Mouse (Mus musculus) heart, adult 8-10 months (tissue): ENCODE data around the gene Ddrgk1. TPM values are rescaled to one million over a fixed set of nuclear protein-coding genes. Genes with fewer than 3 reads are reported as not detected.
"Not testable (repeated sequence)": the region's sequence is repeated elsewhere in the genome, so short reads cannot be mapped to it uniquely, and the experiment has no call there.

Experiments used
- DNase-seq: peaks from one replicate; pipeline ENCODE4 v3.0.0; 2022; ENCODE audit warnings: low spot score
- total RNA-seq, 4 experiments: library from RNA; stranded (reverse); gene quantifications; 2 replicates each; pipeline ENCODE4 v1.2.4; 2022

The Ddrgk1 gene
- total RNA-seq, 4 experiments from 2014 or later = 97.9 to 110 (median 105) TPM

DNA sequence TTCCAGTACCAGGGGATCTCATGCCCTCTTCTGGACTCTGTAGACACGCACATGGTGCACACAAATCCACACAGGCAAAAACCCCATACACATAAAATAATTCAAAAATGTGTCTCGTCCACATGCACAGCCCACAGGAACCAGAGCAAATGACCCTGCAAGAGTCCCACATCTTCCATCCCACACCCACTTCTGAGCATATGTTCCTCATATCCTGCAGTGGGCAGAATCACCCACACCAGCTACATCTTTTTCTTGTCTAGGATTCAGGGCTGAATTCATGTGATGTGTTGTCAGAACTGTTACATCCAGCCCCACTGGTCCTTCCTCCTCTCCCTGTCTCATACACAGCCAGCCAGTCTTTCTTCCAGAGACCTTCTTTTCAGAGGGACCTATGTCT is 11.2 kb downstream of the Ddrgk1 start:
- DNase-seq = no peak

DNA sequence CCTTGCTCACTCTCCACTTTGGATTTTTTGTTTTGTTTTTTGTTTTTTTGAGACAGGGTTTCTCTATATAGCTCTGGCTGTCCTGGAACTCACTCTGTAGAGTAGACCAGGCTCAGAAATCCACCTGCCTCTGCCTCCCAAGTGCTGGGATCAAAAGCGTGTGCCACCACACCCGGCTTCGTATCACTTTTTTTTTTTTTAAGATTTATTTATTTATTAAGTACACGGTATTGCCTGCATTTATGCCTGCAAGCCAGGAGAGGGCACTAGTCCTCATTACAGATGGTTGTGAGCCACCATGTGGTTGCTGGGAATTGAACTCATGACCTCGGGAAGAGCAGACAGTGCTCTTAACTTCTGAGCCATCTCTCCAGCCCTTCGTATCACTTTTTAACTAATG is 15.4 kb downstream of the Ddrgk1 start:
- DNase-seq = not testable (repeated sequence)

DNA sequence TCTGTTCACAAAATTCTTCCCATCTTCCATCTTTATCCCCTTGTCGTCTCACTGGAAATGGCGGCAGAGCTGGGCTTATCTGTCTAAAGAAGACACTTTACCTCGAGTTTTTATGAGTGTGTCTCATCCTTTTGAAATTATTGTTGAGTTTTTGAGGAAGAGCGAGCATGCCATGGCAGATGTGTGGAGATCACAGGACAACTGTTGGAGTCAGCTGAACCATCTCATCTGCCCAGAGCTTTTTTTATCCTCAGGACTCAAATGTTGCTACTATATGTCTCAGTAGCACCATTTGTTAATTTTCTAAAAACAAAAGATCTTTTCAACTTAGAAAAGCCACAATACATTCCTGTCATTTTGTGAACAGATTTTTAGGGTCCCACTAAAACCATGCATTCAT is 19.3 kb downstream of the Ddrgk1 start:
- DNase-seq = no peak

DNA sequence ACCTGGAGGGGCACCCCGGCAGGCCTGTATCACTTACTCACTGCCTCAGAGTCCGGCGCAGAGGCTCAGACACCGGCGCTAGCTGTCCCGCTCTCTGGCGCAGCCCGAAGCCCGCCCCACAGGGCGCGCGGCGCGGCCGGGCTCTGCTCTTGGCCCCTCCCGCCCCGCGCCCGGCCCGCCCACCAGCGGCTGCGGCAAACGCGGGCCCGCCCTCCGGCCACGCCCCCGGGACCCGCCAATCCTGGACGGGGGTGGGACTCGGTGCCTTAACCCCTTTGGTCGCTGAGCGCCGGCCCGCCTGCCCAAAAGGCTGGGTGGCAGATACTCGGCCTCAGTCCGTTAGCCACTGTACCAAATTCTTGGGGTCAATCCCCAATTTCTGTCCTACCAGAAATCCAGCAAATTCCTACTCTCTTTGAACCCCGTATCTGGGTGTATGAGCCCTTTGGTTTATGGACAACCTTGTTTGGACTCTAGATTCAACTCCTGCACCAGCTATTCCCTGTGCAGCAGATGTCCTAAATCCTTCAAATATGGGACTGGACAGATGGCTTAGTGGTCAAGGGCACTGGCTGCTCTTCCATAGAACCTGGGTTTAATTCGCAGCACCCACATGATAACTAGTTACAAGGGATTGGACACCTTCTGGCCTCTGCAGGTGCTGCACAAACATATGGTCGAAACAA is 21.6 kb downstream of the Ddrgk1 start, which contains the start of gene Lzts3:
Gene Lzts3, minus strand, starts transcription at position 120 of the 686 bp plus-strand sequence.
- peak; percentile 88 for DNase-seq

DNA sequence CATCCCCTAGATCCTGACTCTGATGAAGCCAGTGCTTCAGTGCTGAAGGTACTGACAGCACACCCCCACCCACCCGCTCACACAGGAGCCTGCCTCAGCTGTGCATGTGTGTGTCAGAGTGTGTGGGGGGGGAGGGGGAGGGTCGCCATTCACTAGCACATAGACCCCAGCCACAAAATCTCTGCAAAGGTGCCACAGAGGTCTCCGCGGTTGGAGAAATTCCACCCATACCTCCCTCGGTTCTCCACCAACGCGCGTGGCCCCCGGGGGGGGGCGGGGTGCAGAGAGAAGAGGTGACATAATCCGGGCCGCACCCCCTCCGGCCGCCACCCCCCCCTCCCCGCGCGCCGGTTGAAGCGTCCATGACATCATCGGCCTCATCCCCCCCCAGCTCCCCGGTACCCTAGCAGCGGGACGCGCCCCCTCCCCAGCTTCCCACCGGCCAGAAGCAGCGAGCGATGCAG is 22.2 kb downstream of the Ddrgk1 start:
- DNase-seq = no peak

DNA sequence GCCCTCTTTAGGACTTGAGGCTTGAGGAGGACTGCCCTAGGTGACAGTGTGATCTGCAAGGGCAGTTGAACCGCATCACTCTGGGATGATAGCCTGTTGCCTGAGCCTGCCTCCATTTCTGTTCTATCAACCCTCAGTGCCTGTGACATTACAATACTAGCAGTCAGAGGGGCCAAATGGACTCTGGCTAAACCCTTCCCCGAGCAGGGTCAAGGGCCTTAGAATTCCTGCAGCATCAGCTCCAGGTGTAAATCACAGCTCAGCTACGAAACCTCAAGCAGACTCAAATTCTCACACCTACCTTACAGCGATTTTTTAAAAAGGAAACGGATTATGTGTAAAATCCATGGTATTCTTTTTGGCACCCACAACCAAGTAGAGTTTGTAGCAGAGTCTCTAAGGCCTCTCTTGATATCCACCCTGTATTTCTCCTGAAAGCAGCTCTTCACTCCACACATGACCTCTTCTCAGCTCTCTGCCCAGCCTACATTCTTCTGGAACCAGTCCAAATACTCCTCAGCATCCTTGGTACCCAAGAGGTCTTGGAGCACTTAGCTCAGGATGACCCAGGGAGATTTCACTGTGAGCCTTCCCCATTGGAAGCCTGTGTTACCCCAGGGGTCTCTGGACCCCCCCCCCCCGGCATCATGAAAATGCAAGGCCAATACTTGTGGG is 23.0 kb downstream of the Ddrgk1 start:
- no peak for DNase-seq

DNA sequence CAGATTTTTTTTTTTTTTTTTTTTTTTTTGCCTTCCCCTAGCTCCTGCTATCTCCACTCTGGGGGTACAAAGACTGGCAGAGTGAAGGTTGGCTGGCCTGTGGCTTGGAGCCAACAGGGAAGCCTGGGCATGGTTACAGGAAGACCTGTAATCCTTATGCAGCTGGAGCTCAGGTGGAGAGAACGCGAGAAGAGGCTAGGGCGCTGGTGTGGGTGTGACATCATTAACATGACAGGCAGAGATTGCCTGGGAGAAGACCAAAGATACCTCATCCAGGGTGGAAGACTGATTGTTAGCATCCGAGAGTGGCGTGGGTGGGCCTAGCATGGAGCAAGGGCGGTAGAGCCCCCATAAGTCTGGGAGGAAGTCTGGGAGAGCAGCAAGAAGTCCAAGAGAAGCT is 25.2 kb downstream of the Ddrgk1 start:
- DNase-seq = no peak

DNA sequence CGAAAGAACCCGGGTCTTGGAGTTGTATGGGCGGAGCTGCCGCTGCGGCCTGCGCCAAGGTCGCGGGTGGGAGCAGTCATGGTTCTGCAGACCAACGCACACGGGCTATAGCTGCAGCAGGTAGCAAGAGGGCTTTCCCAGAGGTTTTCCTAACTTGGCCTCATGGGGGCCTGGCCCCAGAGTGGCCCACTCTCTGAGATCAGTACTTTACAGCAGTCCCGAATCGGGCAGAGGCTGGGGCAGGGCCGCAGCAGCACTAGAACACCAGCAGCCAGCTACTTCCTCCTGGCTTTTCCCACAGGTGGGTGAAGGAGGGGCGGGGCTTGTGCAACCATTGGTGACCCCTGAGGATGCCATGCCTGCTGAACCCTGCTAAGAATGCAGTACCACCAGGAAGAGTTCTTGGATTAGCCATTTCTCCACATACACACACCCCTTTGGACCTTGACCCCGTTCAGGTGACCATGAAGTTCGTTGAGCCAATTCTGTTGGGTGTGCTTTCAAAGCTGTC is 26.3 kb downstream of the Ddrgk1 start:
- DNase-seq = no peak

DNA sequence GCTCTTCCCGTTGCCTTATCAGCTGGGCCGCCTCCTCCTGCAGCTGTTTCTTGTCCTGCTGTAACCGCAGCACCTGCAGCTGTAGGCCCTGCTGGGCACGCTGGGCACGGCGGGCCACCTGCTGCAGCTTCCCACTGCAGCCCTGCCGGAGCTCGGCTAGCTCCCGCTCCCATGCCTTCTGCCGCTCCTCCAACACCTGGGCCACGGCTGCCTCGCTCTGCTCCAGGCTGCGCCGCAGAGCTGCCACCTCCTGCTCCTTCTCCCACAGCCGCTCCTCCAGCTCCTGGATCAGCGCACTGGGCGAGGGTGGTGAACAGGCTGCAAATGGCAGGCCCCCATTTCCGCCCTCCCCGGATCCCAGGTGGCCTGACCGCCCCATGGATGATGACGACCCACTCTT is 28.6 kb downstream of the Ddrgk1 start:
- DNase-seq = no peak

DNA sequence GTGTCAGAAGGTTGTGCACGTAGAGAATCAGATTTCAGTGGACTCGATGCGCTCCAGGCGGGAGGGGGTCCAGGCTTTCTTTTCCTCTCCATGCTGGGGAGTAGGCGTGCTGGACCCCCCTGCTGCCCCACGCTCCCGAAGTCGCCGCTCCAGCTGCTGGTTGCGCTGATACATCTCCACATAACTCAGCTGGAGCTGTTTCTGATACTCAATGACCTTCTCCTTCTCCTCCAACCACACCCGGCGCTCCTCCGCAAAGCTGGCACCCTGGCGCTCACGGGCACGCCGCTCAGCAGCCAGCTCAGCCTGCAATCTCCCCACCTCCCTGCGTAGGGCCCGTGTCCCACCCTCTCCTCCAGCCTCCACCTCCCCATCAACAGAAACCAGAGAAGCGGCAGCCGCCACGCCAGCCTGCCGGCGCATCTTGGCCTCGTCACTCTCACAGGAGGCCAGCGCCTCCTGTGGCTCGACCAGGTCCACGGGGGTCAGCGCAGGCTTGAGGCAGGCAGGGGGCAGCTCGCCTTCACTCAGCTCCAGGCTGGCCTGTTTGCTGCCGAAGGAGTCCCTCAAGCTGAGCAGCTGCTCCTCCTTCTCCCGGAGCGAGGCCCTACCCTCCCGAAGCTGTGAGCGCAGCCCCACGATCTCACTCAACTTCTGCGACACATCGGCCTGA is 29.6 kb downstream of the Ddrgk1 start:
- no peak for DNase-seq

DNA sequence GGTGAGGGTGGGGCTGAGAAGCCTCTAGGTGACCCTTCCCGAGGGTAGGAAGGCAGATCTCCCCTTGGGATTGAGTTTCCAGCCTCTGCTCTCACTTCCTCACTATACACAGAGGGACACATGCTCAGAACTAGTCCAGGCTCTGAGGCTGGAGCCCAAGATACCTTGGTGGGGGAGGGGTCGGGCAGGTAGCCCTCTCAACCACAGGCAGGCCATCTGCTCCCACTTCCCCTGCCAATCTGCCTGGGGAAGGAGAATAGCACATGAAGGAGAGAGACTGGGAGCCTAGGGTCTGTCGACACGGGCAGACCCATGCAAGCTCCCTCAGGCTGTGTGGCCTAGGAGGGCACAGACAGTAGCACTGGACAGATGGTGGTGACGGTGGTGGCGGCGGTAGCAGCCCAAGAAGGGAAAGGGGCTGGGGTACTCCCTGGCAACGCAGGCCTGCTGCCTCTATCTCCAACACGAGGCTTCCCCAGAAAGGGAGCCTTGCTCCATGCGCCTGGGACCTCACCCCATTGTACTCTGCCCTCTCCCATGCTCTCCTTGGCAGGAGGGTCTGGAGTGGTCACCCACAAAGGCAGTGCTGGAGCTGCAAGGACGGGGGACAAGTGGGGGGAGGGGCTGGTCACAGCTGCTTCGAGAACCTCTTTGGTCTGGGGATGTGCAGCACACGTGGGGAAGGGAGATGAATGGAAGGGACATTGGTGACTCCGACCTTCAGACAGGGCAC is 30.3 kb downstream of the Ddrgk1 start:
- no peak for DNase-seq

DNA sequence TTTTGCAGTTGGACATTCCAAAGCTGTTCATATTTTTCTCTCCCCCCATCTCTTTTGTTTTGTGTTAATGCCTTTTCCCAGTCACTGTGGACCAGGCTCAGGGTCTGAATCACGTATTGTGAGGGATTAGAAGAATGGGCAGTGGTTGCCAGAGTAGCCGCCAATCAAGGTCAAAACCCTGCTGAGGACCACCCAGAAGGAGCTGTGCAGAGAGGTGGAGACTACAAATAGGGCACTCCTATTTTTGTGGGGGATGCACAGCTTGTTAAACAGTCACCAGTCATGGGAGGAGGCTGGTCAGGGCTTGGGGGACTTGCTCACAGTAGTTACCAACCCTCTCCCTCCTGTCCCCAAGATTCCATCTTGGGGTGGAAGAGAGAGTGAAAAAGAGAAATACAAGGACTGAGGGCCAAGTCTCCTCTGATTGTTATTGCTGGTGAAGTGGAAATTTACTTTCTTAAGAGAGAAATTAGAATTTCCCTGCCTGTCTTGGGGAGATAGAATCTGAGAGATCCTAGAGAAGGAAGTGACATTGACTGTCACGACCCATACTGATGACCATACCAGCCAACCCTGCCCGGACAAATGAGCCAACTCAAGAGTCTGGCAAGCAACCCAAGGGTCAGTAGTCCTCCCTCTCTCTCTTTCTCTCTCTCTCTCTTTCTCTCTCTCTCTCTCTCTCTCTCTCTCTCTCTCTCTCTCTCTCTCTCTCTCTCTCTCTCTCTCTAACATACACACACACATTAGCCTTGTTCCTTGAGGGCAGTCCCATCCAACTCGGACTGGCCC is 31.4 kb downstream of the Ddrgk1 start:
- no peak for DNase-seq

DNA sequence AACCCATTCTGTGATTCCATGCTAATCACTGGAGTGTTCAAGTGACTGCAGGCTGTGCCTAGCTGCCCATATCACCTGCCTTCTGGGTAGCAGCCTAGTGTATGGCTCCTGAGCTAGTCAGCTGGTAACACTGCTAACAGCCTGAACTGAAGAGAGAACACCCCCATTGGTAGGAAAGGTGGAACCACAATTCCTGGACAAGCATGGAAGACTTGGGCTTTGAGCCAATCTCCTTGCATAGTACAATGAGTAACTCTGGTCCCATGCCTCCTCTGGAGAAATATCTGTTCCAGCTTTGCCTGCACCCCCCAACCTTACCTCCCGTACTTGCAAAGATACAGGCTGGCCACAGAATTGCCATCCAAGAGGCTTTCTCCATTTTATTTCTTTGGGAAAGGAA is 32.0 kb downstream of the Ddrgk1 start:
- no peak for DNase-seq

DNA sequence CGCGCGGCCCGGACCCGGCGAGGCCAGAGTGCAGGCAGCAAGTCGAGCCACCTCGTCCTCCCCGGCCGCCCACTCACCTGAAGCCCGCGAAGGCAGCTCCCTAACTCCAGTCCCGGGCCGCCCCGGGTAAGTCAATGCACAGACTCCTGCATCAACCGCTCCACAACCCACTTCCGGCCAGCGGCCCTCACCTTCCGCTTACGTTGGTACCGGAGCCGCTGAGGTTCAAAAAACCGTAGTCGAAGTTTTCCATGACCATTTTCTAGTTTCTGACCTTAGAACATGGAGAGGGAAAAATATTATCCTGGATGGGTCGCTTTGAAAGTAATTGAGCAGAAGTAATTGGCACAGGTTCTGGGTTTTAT is 34.6 kb downstream of the Ddrgk1 start, which contains the start of the genes Fastkd5 and Ubox5:
Gene Fastkd5, minus strand, starts transcription at position 189 of the 365 bp plus-strand sequence.
Gene Ubox5, minus strand, starts transcription at position 200 of the 365 bp plus-strand sequence.
- DNase-seq = peak; percentile 94

DNA sequence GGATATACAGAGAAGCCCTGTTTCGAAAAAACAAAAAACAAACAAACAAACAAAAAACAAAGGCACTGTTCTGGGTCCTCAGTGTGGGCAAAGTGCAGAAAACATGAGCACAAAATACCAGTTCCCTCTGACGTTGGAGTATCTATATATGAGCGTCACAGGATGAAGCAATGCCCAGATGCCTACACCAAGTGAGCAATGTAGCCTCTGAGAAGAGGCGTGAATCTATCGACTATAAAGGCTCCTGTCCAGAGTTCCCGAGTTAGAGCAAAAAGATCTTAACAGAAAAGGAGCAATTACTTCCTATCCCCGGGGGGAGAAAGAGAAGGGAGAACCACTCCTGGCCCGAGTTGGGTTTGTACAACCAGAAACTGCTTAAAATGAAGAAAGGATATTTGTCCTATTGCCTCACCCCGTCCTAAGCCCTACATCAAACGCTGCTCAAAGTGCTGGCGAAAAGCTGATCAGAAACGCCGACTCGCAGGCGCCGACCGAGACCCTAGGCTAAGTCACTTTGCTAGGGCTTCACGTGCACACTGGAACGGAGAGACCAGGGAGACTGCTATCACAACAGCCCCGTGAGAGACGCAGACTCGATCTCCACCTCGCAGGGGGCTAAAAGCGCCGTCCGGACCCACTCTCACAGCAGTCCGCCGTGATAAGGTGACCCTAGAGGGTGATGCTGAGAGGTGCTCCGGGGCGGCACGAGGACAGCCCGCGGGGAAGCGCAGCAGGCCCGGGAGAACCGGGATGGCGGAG is 35.2 kb downstream of the Ddrgk1 start:
- no peak for DNase-seq

DNA sequence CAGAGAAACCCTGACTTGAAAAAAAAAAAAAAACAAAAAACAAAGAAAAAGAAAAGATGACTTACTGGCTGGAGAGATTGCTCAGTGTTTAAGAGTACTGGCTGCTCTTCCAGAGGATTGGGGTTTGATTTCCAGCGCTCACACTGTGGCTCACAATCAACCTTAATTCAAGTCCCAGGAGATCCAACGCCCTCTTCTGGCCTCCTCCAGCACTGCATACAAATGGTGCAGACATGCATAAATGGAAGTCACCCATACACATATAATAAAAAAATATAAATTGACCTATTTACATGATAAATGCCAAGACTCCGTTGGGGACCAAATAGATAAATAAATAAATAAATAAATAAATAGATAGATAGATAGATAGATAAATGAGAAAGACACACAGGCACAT is 36.0 kb downstream of the Ddrgk1 start:
- DNase-seq = no peak

DNA sequence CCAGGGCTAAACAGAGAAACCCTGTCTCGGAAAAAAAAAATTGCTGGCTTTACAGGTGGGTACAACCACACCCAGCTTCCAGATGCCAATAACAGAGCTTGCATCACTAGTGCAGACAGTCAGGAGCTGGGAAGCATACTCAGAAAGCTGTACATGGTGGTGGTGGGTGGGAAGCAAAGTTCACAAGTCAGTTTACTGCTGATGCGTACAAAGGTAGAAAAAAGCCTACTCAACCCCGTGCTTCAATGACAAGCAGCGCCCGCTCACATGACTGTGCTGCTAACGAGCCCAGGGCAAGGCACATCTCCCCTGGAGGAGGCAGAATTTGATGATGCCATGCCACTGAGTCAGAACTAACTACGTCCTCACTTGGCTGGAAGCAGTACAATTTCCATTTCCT is 45.5 kb downstream of the Ddrgk1 start:
- DNase-seq = no peak

DNA sequence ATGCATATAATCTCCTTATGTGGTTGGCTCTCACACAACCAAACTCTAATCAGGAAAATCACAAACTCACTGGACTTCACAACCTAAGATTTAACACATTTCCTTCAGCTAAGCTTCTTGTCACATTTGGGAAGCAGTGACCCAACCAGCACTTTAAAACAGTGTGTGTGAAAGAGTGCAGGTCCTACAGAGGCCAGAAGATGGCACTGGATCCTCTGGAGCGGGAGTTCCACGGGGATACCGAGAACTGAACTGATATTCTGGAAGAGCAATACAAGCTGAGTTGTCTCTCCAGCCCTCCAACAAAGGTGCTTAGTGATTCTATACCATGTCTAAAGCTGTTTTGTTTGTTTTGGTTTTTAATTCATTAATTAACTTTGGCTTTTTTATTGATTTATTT is 51.4 kb downstream of the Ddrgk1 start:
- DNase-seq = no peak
